Mouse (Mus musculus) cerebral cortex, adult 2 months (tissue): Measurements from ENCODE around the gene Egfl7.

Source experiments
- WGBS: fragments of 180-500 bp; shearing (Covaris S2); methylation state at CpG from one replicate; pipeline ENCODE4 v1.1.7; 2018; 5-methylcytosine and 5-hydroxymethylcytosine counted together

Egfl7 gene

GRCm38 (mm10) chr2:26579714-26580113, at the start of gene Egfl7:
Gene Egfl7, plus strand, starts transcription at chr2:26580014.
- 88% methylated on average over 1 of the region's 1 CpGs for WGBS

GRCm38 (mm10) chr2:26531829-26532228, 48.0 kb upstream of the Egfl7 start:
- 83% methylated on average over 6 of the region's 6 CpGs for WGBS

GRCm38 (mm10) chr2:26533249-26533648, 46.6 kb upstream of the Egfl7 start:
- 60% methylated on average over 5 of the region's 5 CpGs for WGBS

- WGBS: 69% methylated on average over 3 of the region's 3 CpGs
Observed at GRCm38 (mm10) chr2:26534161-26534560, 45.7 kb upstream of the Egfl7 start.

GRCm38 (mm10) chr2:26534616-26535015, 45.2 kb upstream of the Egfl7 start:
- 49% methylated on average over 2 of the region's 2 CpGs for WGBS

GRCm38 (mm10) chr2:26535517-26536045, 44.2 kb upstream of the Egfl7 start:
- WGBS: 78% methylated on average over 4 of the region's 4 CpGs

GRCm38 (mm10) chr2:26539516-26539915, 40.3 kb upstream of the Egfl7 start:
- WGBS: 94% methylated on average over 2 of the region's 2 CpGs

- WGBS: 70% methylated on average over 7 of the region's 7 CpGs
Observed at GRCm38 (mm10) chr2:26540721-26541120, 39.1 kb upstream of the Egfl7 start.

- 74% methylated on average over 9 of the region's 9 CpGs for WGBS
Observed at GRCm38 (mm10) chr2:26541258-26541910, 38.4 kb upstream of the Egfl7 start.

- WGBS: 70% methylated on average over 4 of the region's 4 CpGs
Observed at GRCm38 (mm10) chr2:26543155-26543554, 36.7 kb upstream of the Egfl7 start.

- WGBS: 94% methylated on average over 8 of the region's 8 CpGs
Observed at GRCm38 (mm10) chr2:26543768-26544167, 36.0 kb upstream of the Egfl7 start.

GRCm38 (mm10) chr2:26544265-26544664, 35.5 kb upstream of the Egfl7 start:
- WGBS: 68% methylated on average over 3 of the region's 3 CpGs

GRCm38 (mm10) chr2:26547481-26547880, 32.3 kb upstream of the Egfl7 start:
- WGBS: 48% methylated on average over 2 of the region's 2 CpGs

- 65% methylated on average over 10 of the region's 10 CpGs for WGBS
Observed at GRCm38 (mm10) chr2:26549801-26550200, 30.0 kb upstream of the Egfl7 start.

- 75% methylated on average over 3 of the region's 3 CpGs for WGBS
Observed at GRCm38 (mm10) chr2:26550205-26550604, 29.6 kb upstream of the Egfl7 start.

- 71% methylated on average over 3 of the region's 3 CpGs for WGBS
Observed at GRCm38 (mm10) chr2:26550777-26551176, 29.0 kb upstream of the Egfl7 start.

- 89% methylated on average over 8 of the region's 8 CpGs for WGBS
Observed at GRCm38 (mm10) chr2:26551446-26551845, 28.4 kb upstream of the Egfl7 start.

GRCm38 (mm10) chr2:26552066-26552465, 27.7 kb upstream of the Egfl7 start:
- 91% methylated on average over 2 of the region's 2 CpGs for WGBS

- WGBS: 79% methylated on average over 9 of the region's 9 CpGs
Observed at GRCm38 (mm10) chr2:26553904-26554303, 25.9 kb upstream of the Egfl7 start.

- 36% methylated on average over 4 of the region's 4 CpGs for WGBS
Observed at GRCm38 (mm10) chr2:26555076-26555475, 24.7 kb upstream of the Egfl7 start.

- WGBS: 70% methylated on average over 4 of the region's 4 CpGs
Observed at GRCm38 (mm10) chr2:26556535-26556993, 23.2 kb upstream of the Egfl7 start.

- 91% methylated on average over 5 of the region's 5 CpGs for WGBS
Observed at GRCm38 (mm10) chr2:26560506-26560905, 19.3 kb upstream of the Egfl7 start.

- 53% methylated on average over 6 of the region's 6 CpGs for WGBS
Observed at GRCm38 (mm10) chr2:26561351-26562016, 18.3 kb upstream of the Egfl7 start.
